In the genomic region with DNA sequence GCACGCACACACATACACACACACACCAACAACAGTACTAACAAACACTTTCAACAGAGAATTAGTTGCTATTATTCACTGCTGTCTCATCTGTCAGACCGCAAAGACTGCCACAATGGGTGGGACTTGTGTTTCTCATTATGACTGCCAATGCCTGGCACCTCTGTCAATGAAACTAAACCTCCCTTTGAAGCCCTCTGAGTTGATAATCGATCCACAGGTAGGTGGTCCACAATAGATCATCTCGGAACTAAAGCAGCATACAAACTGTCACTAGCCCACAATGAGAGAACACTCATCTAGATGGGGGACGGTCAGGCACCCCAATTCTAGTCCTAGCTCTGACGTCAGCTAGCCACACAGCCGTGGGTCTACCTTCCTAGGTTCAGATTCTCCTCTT, we compare ENCODE assay signal across 17 mouse cellular contexts.
"Had no signal": no experiment of that assay in that cellular context is flagged by ENCODE, and none has a peak within 500 bp of the region (broad histone marks: within the 10 kb centered on the region; RNA-seq: fewer than 3 reads in every experiment).

No protein-coding gene starts in this region.

- DNase-seq: retina, postnatal 1 day; right cerebral cortex, adult 18-20 months; right cerebral cortex, postnatal 14 days; right cerebral cortex, postnatal 25 days; right cerebral cortex, postnatal 4 days; spleen, adult 18-20 months; thymus, adult 18-20 months; thymus, adult 2 months; thymus, postnatal 14 days; thymus, postnatal 25 days; thymus, postnatal 36 days; thymus, postnatal 4 days had no signal

- H3K4me3 ChIP-seq: neural tube, embryonic 12.5 days; neural tube, embryonic 13.5 days; neural tube, embryonic 15.5 days; stomach, embryonic 15.5 days had no signal

- H3K27ac ChIP-seq: neural tube, embryonic 12.5 days; neural tube, embryonic 13.5 days; neural tube, embryonic 15.5 days; stomach, embryonic 15.5 days; stomach, postnatal 0 days had no signal

- H3K27me3 ChIP-seq: neural tube, embryonic 12.5 days; neural tube, embryonic 13.5 days; neural tube, embryonic 15.5 days; stomach, embryonic 15.5 days had no signal

- H3K4me1 ChIP-seq: neural tube, embryonic 12.5 days; neural tube, embryonic 13.5 days; neural tube, embryonic 15.5 days; stomach, embryonic 15.5 days had no signal

- H3K9me3 ChIP-seq: neural tube, embryonic 12.5 days; neural tube, embryonic 13.5 days; neural tube, embryonic 15.5 days; stomach, embryonic 15.5 days had no signal
